Mouse (Mus musculus): ENCODE results near the gene Amh. TPM values are rescaled to one million over a fixed set of nuclear protein-coding genes. Genes with fewer than 3 reads are reported as not detected.

Gene Amh
- not detected in 2 replicates for polyA plus RNA-seq (2015; fragmentation: Nextera tagmentation; extraction: Ambion mirVana)

- H3K36me3 ChIP-seq: peaks cover 55% of the 10 kb centered on the region
- no peak within 1 kb of the TSS for H3K9ac ChIP-seq
- H3K4me3 ChIP-seq (replicated peaks): no peak within 1 kb of the TSS
- no peaks in the 10 kb centered on the region for H3K9me3 ChIP-seq (replicated peaks)
- 58% methylated on average over 6 of the region's 6 CpGs for WGBS (ENCODE audit: insufficient replicate concordance)
- H3K27me3 ChIP-seq: peaks cover 39% of the 10 kb centered on the region
- H3K4me2 ChIP-seq: 0 out of 2 replicates have a peak within 1 kb of the TSS, but pooled peaks have one; percentile 82
- ATAC-seq (ENCODE audit: low read depth) (no peak), DNase-seq (no peak)
- peak within 1 kb of the TSS; percentile 10; the same call in 1 of the 2 replicates for H3K27ac ChIP-seq
- H3K4me1 ChIP-seq (replicated peaks): peaks cover 70% of the 10 kb centered on the region
Observed at GRCm38 (mm10) chr10:80804916-80805315, at the start of gene Amh. Gene Amh (plus strand): TSS chr10:80805243.

GRCm38 (mm10) chr10:80755291-80756015 is 49.6 kb upstream of the Amh start:
- peak; percentile 62; the same call in 1 of the 2 replicates for ATAC-seq (ENCODE audit: low read depth)
- DNase-seq: no peak
- H3K36me3 ChIP-seq: peaks cover 3% of the 10 kb centered on the region; the same call in 1 of the 2 replicates
- peaks cover 83% of the 10 kb centered on the region for H3K4me1 ChIP-seq (replicated peaks)
- H3K27me3 ChIP-seq: no peaks in the 10 kb centered on the region
- peak overlapping the region; percentile 95 for H3K9ac ChIP-seq
- peak overlapping the region; percentile 84 for H3K27ac ChIP-seq
- under 1% methylated on average over 75 of the region's 75 CpGs for WGBS (ENCODE audit: insufficient replicate concordance)
- H3K4me2 ChIP-seq: peak overlapping the region; percentile 96
- H3K4me3 ChIP-seq (replicated peaks): peak overlapping the region; percentile 95
- no peaks in the 10 kb centered on the region for H3K9me3 ChIP-seq (replicated peaks)

- Histone ChIP-seq H3K36me3 (peaks cover 3% of the 10 kb centered on the region; the same call in 1 of the 2 replicates), H3K4me3 (replicated peaks) (peak overlapping the region; percentile 95), H3K27me3 (no peaks in the 10 kb centered on the region), H3K9me3 (replicated peaks) (no peaks in the 10 kb centered on the region), H3K4me2 (peak overlapping the region; percentile 96), H3K27ac (peak overlapping the region; percentile 84), H3K9ac (peak overlapping the region; percentile 95), H3K4me1 (replicated peaks) (peaks cover 86% of the 10 kb centered on the region)
- 24% methylated on average over 3 of the region's 3 CpGs for WGBS (ENCODE audit: insufficient replicate concordance)
- DNase-seq (no peak), ATAC-seq (ENCODE audit: low read depth) (no peak)
Observed at GRCm38 (mm10) chr10:80756099-80756498, 48.9 kb upstream of the Amh start.

- H3K4me1 ChIP-seq (replicated peaks): peaks cover 86% of the 10 kb centered on the region
- 54% methylated on average over 2 of the region's 2 CpGs for WGBS (ENCODE audit: insufficient replicate concordance)
- peak overlapping the region; percentile 95 for H3K4me3 ChIP-seq (replicated peaks)
- ATAC-seq (ENCODE audit: low read depth) (no peak), DNase-seq (no peak)
- H3K36me3 ChIP-seq: peaks cover 3% of the 10 kb centered on the region; the same call in 1 of the 2 replicates
- H3K4me2 ChIP-seq: peak overlapping the region; percentile 96
- peak overlapping the region; percentile 4; the same call in 1 of the 2 replicates for H3K27ac ChIP-seq
- no peaks in the 10 kb centered on the region for H3K9me3 ChIP-seq (replicated peaks)
- no peaks in the 10 kb centered on the region for H3K27me3 ChIP-seq
- H3K9ac ChIP-seq: peak overlapping the region; percentile 95
Observed at GRCm38 (mm10) chr10:80756509-80756908, 48.5 kb upstream of the Amh start.

- DNase-seq (no peak), ATAC-seq (ENCODE audit: low read depth) (no peak)
- Histone ChIP-seq H3K9ac (peak overlapping the region; percentile 95), H3K4me1 (replicated peaks) (peaks cover 86% of the 10 kb centered on the region), H3K27me3 (no peaks in the 10 kb centered on the region), H3K9me3 (replicated peaks) (no peaks in the 10 kb centered on the region), H3K27ac (peak overlapping the region; percentile 4; the same call in 1 of the 2 replicates), H3K4me3 (replicated peaks) (peak overlapping the region; percentile 95), H3K36me3 (peaks cover 3% of the 10 kb centered on the region; the same call in 1 of the 2 replicates), H3K4me2 (peak overlapping the region; percentile 96)
- 60% methylated on average over 4 of the region's 4 CpGs for WGBS (ENCODE audit: insufficient replicate concordance)
Observed at GRCm38 (mm10) chr10:80756967-80757366, 48.1 kb upstream of the Amh start.

GRCm38 (mm10) chr10:80757717-80758116 is 47.3 kb upstream of the Amh start:
- H3K4me1 ChIP-seq (replicated peaks): peaks cover 85% of the 10 kb centered on the region
- 56% methylated on average over 5 of the region's 5 CpGs for WGBS (ENCODE audit: insufficient replicate concordance)
- ATAC-seq (ENCODE audit: low read depth) (peak; percentile 32; the same call in 1 of the 2 replicates), DNase-seq (peak; percentile 59)
- peak overlapping the region; percentile 95; the same call in 1 of the 2 replicates for H3K4me3 ChIP-seq (replicated peaks)
- H3K4me2 ChIP-seq: peak overlapping the region; percentile 96
- peaks cover 3% of the 10 kb centered on the region; the same call in 1 of the 2 replicates for H3K36me3 ChIP-seq
- H3K9me3 ChIP-seq (replicated peaks): no peaks in the 10 kb centered on the region
- H3K9ac ChIP-seq: peak overlapping the region; percentile 95; the same call in 1 of the 2 replicates
- H3K27ac ChIP-seq: peak overlapping the region; percentile 51
- no peaks in the 10 kb centered on the region for H3K27me3 ChIP-seq

GRCm38 (mm10) chr10:80758651-80759050 is 46.4 kb upstream of the Amh start:
- WGBS (ENCODE audit: insufficient replicate concordance): 69% methylated on average over 7 of the region's 7 CpGs
- peak overlapping the region; percentile 36; the same call in 1 of the 2 replicates for H3K9ac ChIP-seq
- H3K27me3 ChIP-seq: no peaks in the 10 kb centered on the region
- no peak overlapping the region; the same call in none of the 2 replicates for H3K27ac ChIP-seq
- H3K4me1 ChIP-seq (replicated peaks): peaks cover 85% of the 10 kb centered on the region
- H3K4me3 ChIP-seq (replicated peaks): no peak overlapping the region
- no peaks in the 10 kb centered on the region for H3K9me3 ChIP-seq (replicated peaks)
- no peak for ATAC-seq (ENCODE audit: low read depth)
- 0 out of 2 replicates have a peak overlapping the region, but pooled peaks have one; percentile 96 for H3K4me2 ChIP-seq
- H3K36me3 ChIP-seq: peaks cover 3% of the 10 kb centered on the region; the same call in 1 of the 2 replicates
- no peak for DNase-seq

- H3K27ac ChIP-seq: no peak overlapping the region; the same call in 1 of the 2 replicates
- peaks cover 25% of the 10 kb centered on the region for H3K36me3 ChIP-seq
- 77% methylated on average over 4 of the region's 4 CpGs for whole genome bisulfite sequencing (ENCODE audit: insufficient replicate concordance)
- ATAC-seq (ENCODE audit: low read depth) (no peak), DNase-seq (no peak)
- H3K4me2 ChIP-seq: no peak overlapping the region
- H3K4me3 ChIP-seq (replicated peaks): no peak overlapping the region
- no peaks in the 10 kb centered on the region for H3K27me3 ChIP-seq
- H3K9ac ChIP-seq: 0 out of 2 replicates have a peak overlapping the region, but pooled peaks have one; percentile 5
- peaks cover 76% of the 10 kb centered on the region for H3K4me1 ChIP-seq (replicated peaks)
- H3K9me3 ChIP-seq (replicated peaks): no peaks in the 10 kb centered on the region
Observed at GRCm38 (mm10) chr10:80760596-80761524, 44.2 kb upstream of the Amh start.

- Histone ChIP-seq H3K27ac (peak overlapping the region; percentile 2; the same call in 1 of the 2 replicates), H3K36me3 (peaks cover 34% of the 10 kb centered on the region), H3K27me3 (no peaks in the 10 kb centered on the region), H3K9ac (no peak overlapping the region), H3K4me2 (no peak overlapping the region), H3K4me3 (replicated peaks) (no peak overlapping the region), H3K9me3 (replicated peaks) (no peaks in the 10 kb centered on the region), H3K4me1 (replicated peaks) (peaks cover 72% of the 10 kb centered on the region)
- 73% methylated on average over 3 of the region's 3 CpGs for WGBS (ENCODE audit: insufficient replicate concordance)
- DNase-seq: no peak
- no peak for ATAC-seq (ENCODE audit: low read depth)
Observed at GRCm38 (mm10) chr10:80761821-80762220, 43.2 kb upstream of the Amh start.

- H3K4me2 ChIP-seq: no peak overlapping the region
- no peaks in the 10 kb centered on the region for H3K9me3 ChIP-seq (replicated peaks)
- 70% methylated on average over 2 of the region's 2 CpGs for WGBS (ENCODE audit: insufficient replicate concordance)
- no peak overlapping the region for H3K4me3 ChIP-seq (replicated peaks)
- peaks cover 46% of the 10 kb centered on the region for H3K36me3 ChIP-seq
- H3K27ac ChIP-seq: no peak overlapping the region; the same call in 1 of the 2 replicates
- no peak overlapping the region for H3K9ac ChIP-seq
- no peaks in the 10 kb centered on the region for H3K27me3 ChIP-seq
- H3K4me1 ChIP-seq (replicated peaks): peaks cover 55% of the 10 kb centered on the region
- ATAC-seq (ENCODE audit: low read depth) (no peak), DNase-seq (no peak)
Observed at GRCm38 (mm10) chr10:80763502-80763901, 41.5 kb upstream of the Amh start.

Measured in liver, embryonic 13.5 days (tissue).